Mouse (Mus musculus) liver, embryonic 15.5 days (tissue): ENCODE measurements around the gene Cenpb. TPM values are rescaled to one million over a fixed set of nuclear protein-coding genes. Genes with fewer than 3 reads are reported as not detected.

Experiments
- ATAC-seq: fragments of 200-750 bp; cut with Nextera tagmentation; 2 replicates; pipeline ENCODE4 v1.8.0; 2017; ENCODE audit warnings: moderate number of reproducible peaks, mild to moderate bottlenecking, moderate library complexity; ENCODE audit not compliant: insufficient read depth
- H3K27ac ChIP-seq: fragments of 300-500 bp; sonication (generic); replicated peaks from 2 replicates; pipeline ENCODE4 v1.5.1; 2015; ENCODE audit warnings: mild to moderate bottlenecking, inconsistent platforms
- H3K27me3 ChIP-seq: fragments of 300-500 bp; sonication (generic); 2 replicates; pipeline ENCODE4 v1.6.1; 2015; ENCODE audit warnings: mild to moderate bottlenecking, inconsistent platforms
- H3K36me3 ChIP-seq: fragments of 300-500 bp; sonication (generic); replicated peaks from 2 replicates; pipeline ENCODE4 v1.6.1; 2015; ENCODE audit warnings: moderate library complexity, mild to moderate bottlenecking, inconsistent platforms
- H3K4me1 ChIP-seq: fragments of 300-500 bp; sonication (generic); replicated peaks from 2 replicates; pipeline ENCODE4 v1.6.1; 2015; ENCODE audit warnings: inconsistent platforms
- H3K4me2 ChIP-seq: fragments of 300-500 bp; sonication (generic); 2 replicates; pipeline ENCODE4 v1.6.1; 2015; ENCODE audit warnings: moderate library complexity, mild to moderate bottlenecking, inconsistent platforms
- H3K4me3 ChIP-seq: fragments of 300-500 bp; sonication (generic); replicated peaks from 2 replicates; pipeline ENCODE4 v1.5.1; 2015; ENCODE audit warnings: mild to moderate bottlenecking, inconsistent platforms
- H3K9ac ChIP-seq: fragments of 300-500 bp; sonication (generic); 2 replicates; pipeline ENCODE4 v1.6.1; 2015; ENCODE audit warnings: moderate library complexity, mild to moderate bottlenecking, inconsistent platforms
- H3K9me3 ChIP-seq: fragments of 300-500 bp; sonication (generic); replicated peaks from 2 replicates; pipeline ENCODE4 v1.6.1; 2016; ENCODE audit warnings: inconsistent platforms
- WGBS: fragments of 180-500 bp; shearing (Covaris S2); methylation state at CpG from one replicate; pipeline ENCODE4 v1.1.7; 2015; ENCODE audit warnings: mixed read lengths; ENCODE audit not compliant: insufficient replicate concordance; 5-methylcytosine and 5-hydroxymethylcytosine counted together
- polyA plus RNA-seq: library from polyadenylated mRNA; unstranded; fragments of >200 nt; fragmentation: Nextera tagmentation; extraction: Ambion mirVana; gene quantifications from 2 replicates; pipeline ENCODE4 v1.2.1, GENCODE M21; 2015

Gene Cenpb
- polyA plus RNA-seq, 1 experiment from 2014 or later, result 4.1 TPM

DNA sequence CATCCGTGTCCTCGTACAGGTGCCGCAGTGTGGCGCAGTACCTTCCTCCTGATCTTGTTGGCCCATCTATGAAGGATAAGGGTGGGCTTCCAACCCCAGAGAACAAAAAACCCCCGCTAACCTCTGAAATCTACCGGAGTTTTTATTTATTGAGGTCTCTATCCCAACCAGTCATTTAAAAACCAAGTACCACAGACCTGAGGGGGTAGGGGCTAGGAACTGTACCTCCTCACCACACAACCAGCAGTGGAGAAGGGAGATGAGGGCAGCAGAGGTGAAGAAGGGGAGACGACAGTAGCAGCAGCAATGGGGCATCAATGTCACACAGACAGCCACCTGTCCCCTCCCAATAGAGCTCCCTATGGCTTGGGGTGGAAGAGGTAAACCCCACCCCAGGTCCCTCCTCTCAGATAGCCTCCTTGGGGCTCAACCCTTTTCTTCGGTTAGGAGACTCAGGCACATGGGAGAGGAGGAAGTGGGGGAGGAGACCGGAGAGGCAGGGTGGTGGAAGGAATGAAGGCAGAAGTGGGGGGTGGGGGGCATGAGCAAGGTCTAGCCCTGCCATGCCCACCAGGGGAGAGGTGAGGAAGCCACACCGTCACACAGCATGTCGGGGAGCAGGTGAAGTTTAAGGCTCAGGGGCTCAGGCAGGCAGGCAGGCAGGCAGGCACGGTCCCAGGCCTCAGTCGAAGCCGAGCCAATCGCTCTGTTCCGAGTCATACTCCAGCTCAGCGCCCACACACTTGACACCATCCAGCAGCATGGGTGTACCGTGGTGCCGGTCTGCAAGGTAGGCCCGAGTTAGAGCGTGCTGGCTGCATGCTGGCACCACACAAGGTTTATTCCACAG is 33.4 kb downstream of the Cenpb start:
- H3K27me3 ChIP-seq, result no peaks in the 10 kb centered on the region
- H3K4me2 ChIP-seq, result no peak overlapping the region
- WGBS, result 78% methylated on average over 21 of the region's 21 CpGs
- no peak overlapping the region for H3K4me3 ChIP-seq
- peaks cover 29% of the 10 kb centered on the region for H3K4me1 ChIP-seq
- no peak for ATAC-seq
- H3K36me3 ChIP-seq, result peaks cover 88% of the 10 kb centered on the region
- H3K9ac ChIP-seq, result no peak overlapping the region
- H3K9me3 ChIP-seq, result no peaks in the 10 kb centered on the region
- no peak overlapping the region for H3K27ac ChIP-seq

DNA sequence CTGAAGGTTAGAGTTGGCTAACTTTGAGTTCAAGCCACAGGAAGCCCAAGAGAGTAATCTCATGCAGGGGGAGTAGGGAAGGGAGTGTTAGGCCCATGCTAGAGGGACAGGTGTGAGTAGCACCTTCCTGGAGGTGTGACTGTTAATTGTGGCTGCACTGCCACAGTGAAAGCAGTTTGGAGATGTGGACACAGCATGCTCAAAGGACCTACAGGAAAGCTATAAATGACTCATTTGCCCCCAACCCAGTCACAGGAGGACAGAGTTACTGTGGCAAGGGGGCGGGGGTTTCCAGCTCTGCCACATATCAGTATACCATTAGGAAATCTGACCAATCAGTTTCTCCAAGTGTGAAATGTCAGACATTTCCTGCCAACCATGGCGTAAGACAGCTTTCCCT is 34.3 kb downstream of the Cenpb start:
- Histone ChIP-seq H3K9me3 (no peaks in the 10 kb centered on the region), H3K4me1 (peaks cover 28% of the 10 kb centered on the region)

DNA sequence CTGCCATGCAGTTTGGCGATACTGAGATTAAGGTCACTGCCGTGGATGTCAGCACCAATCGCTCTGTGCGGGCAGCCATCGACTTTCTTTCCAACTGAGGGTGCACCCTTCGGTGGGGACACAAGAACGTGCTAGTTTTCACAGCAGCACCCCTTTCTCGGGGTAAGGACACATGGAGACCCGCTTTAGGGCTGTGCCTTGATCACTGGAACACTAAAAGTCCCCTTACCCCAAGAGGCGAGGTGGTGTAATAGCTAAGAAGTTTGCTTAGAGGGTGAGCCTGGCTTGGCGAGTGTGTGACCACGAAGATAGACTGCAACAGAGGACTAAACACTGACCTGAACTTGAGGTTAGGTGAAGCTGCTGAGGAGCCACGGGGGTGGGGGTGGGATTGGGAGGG is 34.7 kb downstream of the Cenpb start:
- H3K27me3 ChIP-seq, result no peaks in the 10 kb centered on the region
- no peak overlapping the region for H3K9ac ChIP-seq
- H3K9me3 ChIP-seq, result no peaks in the 10 kb centered on the region
- no peak overlapping the region for H3K4me2 ChIP-seq
- no peak overlapping the region for H3K27ac ChIP-seq
- 75% methylated on average over 13 of the region's 13 CpGs for WGBS
- ATAC-seq, result no peak
- no peak overlapping the region for H3K4me3 ChIP-seq
- peaks cover 75% of the 10 kb centered on the region for H3K36me3 ChIP-seq
- H3K4me1 ChIP-seq, result peaks cover 31% of the 10 kb centered on the region

More for the DNA sequence above, 34.3 kb downstream of the Cenpb start:
- no peaks in the 10 kb centered on the region for H3K27me3 ChIP-seq
- 78% methylated on average over 2 of the region's 2 CpGs for WGBS
- no peak overlapping the region for H3K27ac ChIP-seq
- peaks cover 79% of the 10 kb centered on the region for H3K36me3 ChIP-seq
- no peak overlapping the region for H3K4me2 ChIP-seq
- H3K4me3 ChIP-seq, result no peak overlapping the region
- ATAC-seq, result no peak
- no peak overlapping the region for H3K9ac ChIP-seq

DNA sequence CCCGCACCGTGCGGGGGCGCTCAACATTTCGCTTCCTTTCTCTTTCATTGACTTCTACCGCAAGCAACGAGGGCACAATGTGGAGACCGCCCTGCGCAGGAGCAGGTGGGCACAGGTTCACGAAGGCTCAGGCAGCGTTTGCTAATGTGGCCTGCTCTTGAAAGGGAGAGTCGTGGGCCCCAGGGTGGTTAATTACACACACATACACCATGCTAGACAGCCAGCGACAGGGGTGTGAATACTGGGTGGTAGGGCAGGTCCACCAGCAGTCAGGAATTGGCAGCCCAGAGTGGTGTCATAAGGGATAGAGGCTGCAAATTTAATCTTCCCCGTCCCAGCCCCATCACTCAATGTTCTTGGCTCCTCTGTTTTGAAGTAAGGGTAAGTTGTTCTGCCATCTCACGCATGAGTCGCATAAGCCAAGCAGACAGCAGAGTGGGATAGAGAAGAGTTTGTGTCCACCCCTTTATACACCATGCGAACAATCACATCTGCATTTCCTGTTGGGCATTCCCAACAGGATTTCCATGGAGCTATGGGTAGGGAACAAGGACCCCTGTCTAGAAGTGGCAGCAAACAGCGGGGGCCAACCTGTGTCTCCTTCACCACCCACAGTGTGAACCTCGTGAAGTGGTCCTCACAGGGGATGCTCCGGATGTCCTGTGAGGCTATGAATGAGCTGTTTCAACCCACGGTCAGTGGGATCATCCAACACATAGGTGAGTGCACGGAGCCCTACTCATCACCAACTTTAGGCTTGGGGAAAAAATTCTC is 36.7 kb downstream of the Cenpb start:
- peaks cover 55% of the 10 kb centered on the region for H3K36me3 ChIP-seq
- H3K4me3 ChIP-seq, result no peak overlapping the region
- peaks cover 43% of the 10 kb centered on the region for H3K4me1 ChIP-seq
- no peaks in the 10 kb centered on the region for H3K27me3 ChIP-seq
- no peak overlapping the region for H3K9ac ChIP-seq
- H3K9me3 ChIP-seq, result no peaks in the 10 kb centered on the region
- WGBS, result 79% methylated on average over 22 of the region's 22 CpGs
- H3K4me2 ChIP-seq, result peak overlapping the region; percentile 42
- ATAC-seq, result peak; percentile 10
- H3K27ac ChIP-seq, result 0 out of 2 replicates have a peak overlapping the region, but pooled peaks have one; percentile 20

DNA sequence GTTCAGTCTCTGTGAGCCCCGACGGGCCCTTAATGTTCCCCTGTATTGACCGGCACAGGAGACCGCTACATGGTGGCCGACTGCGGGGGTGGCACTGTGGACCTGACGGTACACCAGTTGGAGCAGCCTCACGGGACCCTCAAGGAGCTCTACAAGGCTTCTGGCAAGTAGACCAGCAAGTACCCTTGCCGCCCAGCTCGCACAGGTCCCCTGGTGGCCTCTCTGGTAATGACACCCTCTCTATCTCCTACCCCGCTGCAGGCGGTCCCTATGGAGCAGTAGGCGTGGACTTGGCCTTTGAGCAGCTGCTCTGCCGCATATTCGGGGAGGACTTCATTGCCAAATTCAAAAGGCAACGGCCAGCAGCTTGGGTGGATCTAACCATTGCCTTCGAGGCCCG is 37.3 kb downstream of the Cenpb start:
- peaks cover 49% of the 10 kb centered on the region for H3K36me3 ChIP-seq
- WGBS, result 25% methylated on average over 18 of the region's 18 CpGs
- H3K27me3 ChIP-seq, result no peaks in the 10 kb centered on the region
- H3K4me1 ChIP-seq, result peaks cover 47% of the 10 kb centered on the region
- H3K9me3 ChIP-seq, result no peaks in the 10 kb centered on the region
- ATAC-seq, result peak; percentile 78
- H3K4me2 ChIP-seq, result peak overlapping the region; percentile 42
- no peak overlapping the region for H3K4me3 ChIP-seq
- H3K9ac ChIP-seq, result no peak overlapping the region
- H3K27ac ChIP-seq, result peak overlapping the region; percentile 48; the same call in 1 of the 2 replicates

DNA sequence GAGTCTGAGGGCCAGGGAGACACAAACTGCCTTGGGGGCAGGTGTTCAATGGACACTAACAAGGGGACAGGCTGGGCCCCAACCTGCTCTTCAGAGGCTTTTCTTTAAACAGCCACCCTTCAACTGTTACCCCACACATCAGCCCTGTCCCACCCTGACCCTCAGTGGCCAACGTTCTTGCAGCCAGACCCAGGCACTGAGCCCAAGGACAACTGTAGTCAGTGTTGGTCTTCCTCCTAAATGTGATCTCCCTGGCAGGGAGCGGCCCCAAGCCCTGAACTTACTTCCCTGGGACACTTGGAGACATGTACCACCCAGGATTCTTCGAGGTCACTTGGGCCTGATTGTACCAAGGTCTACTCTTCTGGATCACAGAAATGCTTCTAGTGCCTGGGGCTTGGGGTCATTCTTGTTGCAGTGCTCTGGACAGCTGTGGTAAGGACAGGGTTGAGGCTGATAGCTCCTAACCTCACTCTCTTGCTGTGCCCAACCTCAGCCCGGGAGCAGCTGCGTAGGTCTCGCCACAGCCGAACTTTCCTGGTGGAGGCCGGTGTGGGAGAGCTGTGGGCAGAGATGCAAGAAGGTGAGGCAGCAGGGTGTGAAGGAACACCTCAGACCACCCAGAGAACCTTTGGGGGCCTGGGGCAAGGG is 38.4 kb downstream of the Cenpb start:
- H3K4me2 ChIP-seq, result no peak overlapping the region
- H3K9me3 ChIP-seq, result no peaks in the 10 kb centered on the region
- WGBS, result 84% methylated on average over 8 of the region's 8 CpGs
- no peaks in the 10 kb centered on the region for H3K27me3 ChIP-seq
- peaks cover 38% of the 10 kb centered on the region for H3K36me3 ChIP-seq
- H3K9ac ChIP-seq, result no peak overlapping the region
- H3K4me1 ChIP-seq, result peaks cover 55% of the 10 kb centered on the region
- ATAC-seq, result no peak
- H3K4me3 ChIP-seq, result no peak overlapping the region
- no peak overlapping the region; the same call in 1 of the 2 replicates for H3K27ac ChIP-seq

DNA sequence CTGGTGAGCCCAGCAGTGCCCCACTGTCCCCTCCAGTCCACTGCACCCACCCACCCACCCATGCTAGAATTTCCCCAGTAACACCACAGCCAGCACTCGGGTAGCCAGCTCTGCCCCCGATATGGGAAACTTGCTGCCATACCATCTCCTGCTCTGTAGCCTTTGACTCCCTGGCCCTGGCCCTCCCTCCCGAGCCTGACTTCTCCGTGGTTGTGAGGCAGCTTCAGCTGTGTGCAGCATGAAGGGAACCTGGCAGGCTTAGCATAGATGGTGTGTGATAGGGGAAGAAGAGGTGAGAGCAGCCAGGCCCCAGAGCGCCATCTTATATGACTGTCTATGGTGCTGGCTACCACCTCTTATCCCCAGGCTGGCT is 39.3 kb downstream of the Cenpb start:
- Histone ChIP-seq H3K9me3 (no peaks in the 10 kb centered on the region), H3K4me2 (no peak overlapping the region), H3K27ac (peak overlapping the region; percentile 61; the same call in 1 of the 2 replicates), H3K9ac (no peak overlapping the region), H3K27me3 (no peaks in the 10 kb centered on the region), H3K36me3 (peaks cover 29% of the 10 kb centered on the region), H3K4me1 (peaks cover 63% of the 10 kb centered on the region), H3K4me3 (no peak overlapping the region)
- no peak for ATAC-seq
- WGBS, result 64% methylated on average over 5 of the region's 5 CpGs

DNA sequence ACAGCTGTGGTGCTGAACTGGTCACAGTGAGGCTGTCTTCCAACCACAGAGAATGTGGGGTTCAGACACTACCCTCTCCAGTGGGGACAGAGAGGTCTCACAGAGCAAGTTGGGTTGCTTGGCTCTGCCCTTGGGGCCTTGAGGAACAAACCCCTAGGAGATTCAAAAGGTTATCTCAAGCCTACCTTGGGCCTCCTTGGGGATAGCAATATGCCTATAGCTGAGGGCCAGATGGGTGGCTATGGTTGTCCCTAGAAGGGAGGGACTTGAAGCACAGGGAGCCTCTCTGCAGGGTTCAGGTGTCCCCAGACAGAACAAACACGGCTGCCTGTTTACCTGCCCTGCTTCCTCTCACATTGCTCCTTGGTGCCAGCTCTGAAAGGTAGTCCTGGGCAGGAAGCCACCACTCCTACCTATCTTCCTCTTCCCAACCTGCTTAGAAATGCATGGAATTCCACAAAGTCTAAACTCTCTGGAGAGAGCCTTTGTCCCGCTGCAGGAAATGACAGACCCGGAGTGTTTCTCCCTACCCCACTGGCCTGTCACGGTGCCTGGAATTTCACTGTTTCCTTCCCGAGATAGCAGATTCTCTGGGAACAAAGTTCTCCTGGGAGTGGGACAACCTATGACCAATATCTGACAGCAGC is 39.9 kb downstream of the Cenpb start:
- Histone ChIP-seq H3K9ac (no peak overlapping the region), H3K4me2 (no peak overlapping the region), H3K27me3 (no peaks in the 10 kb centered on the region), H3K27ac (peak overlapping the region; percentile 61), H3K4me3 (no peak overlapping the region), H3K36me3 (peaks cover 24% of the 10 kb centered on the region), H3K4me1 (peaks cover 68% of the 10 kb centered on the region), H3K9me3 (no peaks in the 10 kb centered on the region)
- no peak for ATAC-seq
- WGBS, result 67% methylated on average over 5 of the region's 5 CpGs

DNA sequence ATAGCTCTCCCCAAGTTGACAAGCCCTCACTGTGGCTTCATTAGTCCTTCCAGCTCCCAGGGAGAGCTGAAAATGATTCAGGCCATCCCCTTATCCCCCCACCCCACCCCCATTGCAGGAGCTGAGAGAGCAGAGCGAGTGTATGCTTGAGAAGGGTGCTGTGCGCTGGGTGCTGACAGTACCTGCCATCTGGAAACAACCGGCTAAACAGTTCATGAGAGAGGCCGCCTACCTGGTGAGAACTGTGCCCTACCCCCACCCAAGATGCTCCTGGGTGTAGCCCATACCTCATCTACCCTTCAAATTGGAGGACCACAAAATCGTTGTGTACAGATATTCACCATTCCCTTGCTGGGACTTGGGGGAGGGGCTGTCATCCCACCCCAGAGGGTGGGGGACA is 40.6 kb downstream of the Cenpb start:
- H3K4me1 ChIP-seq, result peaks cover 76% of the 10 kb centered on the region
- peaks cover 16% of the 10 kb centered on the region for H3K36me3 ChIP-seq

DNA sequence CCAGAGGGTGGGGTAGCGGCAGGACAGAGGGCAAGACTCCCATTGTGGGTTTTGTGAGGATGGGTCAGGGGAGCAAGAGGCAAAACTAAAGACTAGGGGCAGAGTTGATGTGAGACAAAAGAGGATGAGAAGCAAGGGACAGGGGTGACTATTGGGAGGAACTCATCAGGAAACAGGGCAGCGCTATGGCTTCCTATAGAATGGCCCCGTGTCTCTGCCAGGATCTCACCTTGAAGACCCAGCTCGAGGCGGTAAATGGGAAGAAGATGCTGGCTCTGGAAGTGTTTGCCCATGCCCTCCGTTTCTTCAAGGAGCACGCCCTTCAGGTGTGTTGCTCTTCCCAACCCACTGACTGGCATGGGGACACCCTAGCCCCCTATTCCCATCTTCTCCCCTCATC is 41.1 kb downstream of the Cenpb start:
- peak overlapping the region; percentile 98; the same call in 1 of the 2 replicates for H3K27ac ChIP-seq
- H3K4me2 ChIP-seq, result no peak overlapping the region
- no peak overlapping the region for H3K9ac ChIP-seq
- peaks cover 11% of the 10 kb centered on the region for H3K36me3 ChIP-seq
- ATAC-seq, result no peak
- peaks cover 81% of the 10 kb centered on the region for H3K4me1 ChIP-seq
- no peaks in the 10 kb centered on the region for H3K9me3 ChIP-seq
- H3K27me3 ChIP-seq, result no peaks in the 10 kb centered on the region
- 85% methylated on average over 7 of the region's 7 CpGs for WGBS
- H3K4me3 ChIP-seq, result no peak overlapping the region

More for the DNA sequence above, 40.6 kb downstream of the Cenpb start:
- Histone ChIP-seq H3K9me3 (no peaks in the 10 kb centered on the region), H3K27me3 (no peaks in the 10 kb centered on the region), H3K4me3 (no peak overlapping the region), H3K9ac (no peak overlapping the region), H3K27ac (peak overlapping the region; percentile 29), H3K4me2 (no peak overlapping the region)
- WGBS, result 79% methylated on average over 5 of the region's 5 CpGs
- no peak for ATAC-seq
